Mouse (Mus musculus): Measurements from ENCODE around the gene Zbtb34.

DNA sequence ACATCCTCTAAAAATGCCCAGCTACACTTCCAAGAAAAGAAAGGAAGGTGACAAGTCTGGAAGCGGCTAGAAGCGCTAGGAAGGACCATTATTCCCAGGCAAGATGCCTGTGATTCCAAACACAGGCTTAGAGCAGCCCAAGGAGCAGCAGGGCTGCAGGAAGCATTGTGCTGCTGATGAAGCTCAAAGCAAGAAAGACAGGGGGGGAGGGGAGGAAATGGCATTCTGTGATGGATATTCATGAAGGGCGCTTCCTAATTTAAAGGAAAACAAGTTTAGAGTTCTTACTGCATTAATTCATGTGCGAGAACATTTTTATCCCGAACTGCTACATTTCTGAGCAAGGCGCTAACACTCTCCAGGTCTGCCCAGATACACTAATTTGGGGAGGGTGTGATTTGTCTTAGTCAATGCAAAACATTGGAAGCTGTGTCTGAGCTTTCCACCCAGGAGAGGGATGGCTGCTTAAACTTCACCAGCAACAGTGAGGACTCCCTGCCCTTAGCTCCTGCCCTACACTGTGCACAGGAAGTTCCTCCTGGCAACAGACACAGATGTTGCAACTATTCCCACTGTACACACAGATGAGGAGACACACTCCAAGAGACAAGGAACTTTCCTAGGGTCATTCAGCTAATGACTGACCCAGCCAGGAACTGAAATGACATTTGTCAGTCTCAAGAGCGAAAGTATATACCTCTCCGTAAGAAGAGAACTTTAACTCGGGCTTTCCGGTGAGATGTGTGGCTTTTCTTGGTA is 4.3 kb downstream of the Zbtb34 start:
- no peak for TF ChIP-seq CTCF (IDR thresholded peaks at IDR 0.05; ENCODE audit: extremely low read depth, insufficient read depth, low read length)
- TF ChIP-seq POLR2A (IDR thresholded peaks at IDR 0.05; ENCODE audit: extremely low read depth, insufficient read depth, low read length), result no peak
